Mouse (Mus musculus): ENCODE results near the gene T2. TPM values are rescaled to one million over a fixed set of nuclear protein-coding genes. Genes with fewer than 3 reads are reported as not detected.

T2 gene
- total and polyA plus RNA-seq, 3 experiments: 0.36 to 1.1 (median 0.47) TPM

DNA sequence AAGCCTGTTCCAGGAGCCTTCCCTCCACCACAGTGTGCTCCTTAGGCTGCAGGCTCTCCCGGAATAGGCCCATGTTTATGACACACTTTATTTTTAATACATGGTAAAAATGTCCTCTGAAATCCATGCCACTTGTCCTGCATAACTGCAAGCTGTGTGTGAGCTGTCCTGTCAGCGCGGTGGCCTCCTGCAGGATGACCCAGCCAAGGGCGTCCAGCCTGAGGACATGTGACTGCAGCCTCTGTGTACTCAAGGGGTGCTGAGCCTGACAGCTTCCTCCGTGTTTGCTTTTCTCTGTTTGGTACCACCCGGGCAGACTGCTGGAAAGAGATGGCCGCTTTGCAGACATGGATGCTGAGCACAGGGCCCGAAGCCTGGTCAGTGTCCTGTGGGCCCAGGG is 61.1 kb downstream of the T2 start:
- DNase-seq: peak; percentile 31 to 51
- Histone ChIP-seq H3K4me1 (ENCODE audit: control insufficient read depth, insufficient read depth, low read length) (no peaks in the 10 kb centered on the region), H3K79me2 (replicated peaks; ENCODE audit: control insufficient read depth, insufficient read depth, low read length) (no peaks in the 10 kb centered on the region), H3K9ac (ENCODE audit: low read depth, low read length) (no peak overlapping the region), H3K4me3 (no peak overlapping the region), H3K36me3 (ENCODE audit: control insufficient read depth, insufficient read depth, low read length) (no peaks in the 10 kb centered on the region), H3K27ac (peak overlapping the region; percentile 33; the same call in 1 of the 2 replicates), H3K27me3 (ENCODE audit: control insufficient read depth, insufficient read depth, low read length) (no peaks in the 10 kb centered on the region)
- 48% methylated on average over 8 of the region's 8 CpGs for WGBS
- intact Hi-C loops (cut with DNase I): no loop called here
- TF ChIP-seq CTCF (IDR thresholded peaks at IDR 0.05) (no peak), EP300 (IDR thresholded peaks at IDR 0.05; ENCODE audit: insufficient read depth, low read depth, low read length) (peak; percentile 89)

DNA sequence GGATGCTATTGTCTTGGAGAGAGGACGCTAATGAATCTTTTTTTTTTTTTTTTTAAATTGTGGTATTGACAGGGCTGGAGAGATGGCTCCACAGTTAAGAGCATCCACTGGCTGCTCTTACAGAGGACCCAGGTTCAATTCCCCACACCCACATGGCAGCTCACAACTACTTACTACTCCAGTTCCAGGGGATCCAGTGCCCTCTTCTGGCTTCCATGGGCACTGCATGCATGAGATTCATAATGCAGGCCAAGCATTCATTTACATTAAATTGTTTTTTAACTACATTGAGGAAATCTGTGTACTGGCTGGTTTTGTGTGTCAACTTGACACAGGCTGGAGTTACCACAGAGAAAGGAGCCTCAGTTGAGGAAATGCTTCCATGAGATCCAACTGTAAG is 64.9 kb downstream of the T2 start:
- no peaks in the 10 kb centered on the region for H3K36me3 ChIP-seq (ENCODE audit: control insufficient read depth, insufficient read depth, low read length)
- H3K27me3 ChIP-seq (ENCODE audit: control insufficient read depth, insufficient read depth, low read length): no peaks in the 10 kb centered on the region
- 86% methylated on average over 1 of the region's 1 CpGs for WGBS
- intact Hi-C loops (cut with DNase I): no loop called here
- no peaks in the 10 kb centered on the region for H3K4me1 ChIP-seq (ENCODE audit: control insufficient read depth, insufficient read depth, low read length)
- no peak overlapping the region for H3K4me3 ChIP-seq
- TF ChIP-seq CTCF (IDR thresholded peaks at IDR 0.05): peak; percentile 52
- TF ChIP-seq POLR2A (IDR thresholded peaks at IDR 0.05; ENCODE audit: insufficient read depth, low read depth, low read length): no peak
- no peaks in the 10 kb centered on the region for H3K79me2 ChIP-seq (replicated peaks; ENCODE audit: control insufficient read depth, insufficient read depth, low read length)
- DNase-seq: no peak
- H3K27ac ChIP-seq: no peak overlapping the region
- no peak overlapping the region for H3K9ac ChIP-seq (ENCODE audit: low read depth, low read length)

DNA sequence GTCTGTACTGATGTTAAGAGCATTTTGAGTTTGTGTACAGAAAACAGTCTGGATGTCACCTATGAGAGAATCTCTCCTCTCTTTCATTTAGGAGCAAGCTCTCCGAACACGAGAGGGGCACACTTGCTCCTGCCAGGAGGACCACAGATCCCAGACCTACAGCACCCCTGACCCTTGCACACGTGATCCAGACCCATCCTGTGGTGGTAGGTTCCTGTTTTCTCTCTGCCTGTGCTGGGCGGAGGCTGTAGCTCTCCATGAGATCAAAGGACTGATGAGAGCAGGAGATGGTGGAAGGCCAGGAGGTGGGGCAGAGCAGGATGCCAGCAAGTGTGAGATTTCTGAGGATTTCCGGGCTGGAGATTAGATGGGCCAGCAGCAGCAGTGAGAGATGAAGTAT is 65.7 kb downstream of the T2 start:
- Histone ChIP-seq H3K79me2 (replicated peaks; ENCODE audit: control insufficient read depth, insufficient read depth, low read length) (no peaks in the 10 kb centered on the region), H3K27me3 (ENCODE audit: control insufficient read depth, insufficient read depth, low read length) (no peaks in the 10 kb centered on the region), H3K36me3 (ENCODE audit: control insufficient read depth, insufficient read depth, low read length) (no peaks in the 10 kb centered on the region), H3K9ac (ENCODE audit: low read depth, low read length) (no peak overlapping the region), H3K4me1 (ENCODE audit: control insufficient read depth, insufficient read depth, low read length) (no peaks in the 10 kb centered on the region), H3K27ac (no peak overlapping the region), H3K4me3 (no peak overlapping the region)
- 37% methylated on average over 5 of the region's 5 CpGs for WGBS
- DNase-seq: no peak
- intact Hi-C loops (cut with DNase I): no loop called here
- TF ChIP-seq CTCF (IDR thresholded peaks at IDR 0.05) (no peak), POLR2A (IDR thresholded peaks at IDR 0.05; ENCODE audit: insufficient read depth, low read depth, low read length) (no peak), EP300 (IDR thresholded peaks at IDR 0.05; ENCODE audit: insufficient read depth, low read depth, low read length) (no peak)

DNA sequence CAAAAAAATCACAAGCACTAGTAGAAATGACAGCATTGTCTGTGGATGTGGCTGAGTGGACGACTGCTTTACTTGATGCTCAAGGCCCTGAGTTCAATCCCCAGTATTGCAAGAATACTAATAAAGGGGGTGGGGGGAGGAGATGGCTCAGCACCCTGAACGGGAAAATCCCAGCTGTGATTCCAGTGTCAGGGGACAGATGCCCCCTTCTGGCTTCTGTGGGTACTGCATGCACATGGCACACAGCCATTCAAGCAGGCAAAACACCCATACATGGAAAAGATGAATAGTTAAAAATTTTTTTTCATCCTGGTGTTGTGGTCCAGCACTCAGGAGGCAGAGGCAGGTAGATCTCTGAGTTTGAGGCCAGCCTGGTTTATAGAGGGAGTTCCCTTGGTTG is 67.5 kb downstream of the T2 start:
- peak in 1 of 2 experiments; percentile 26 for DNase-seq
- intact Hi-C loops (cut with DNase I): no loop called here

DNA sequence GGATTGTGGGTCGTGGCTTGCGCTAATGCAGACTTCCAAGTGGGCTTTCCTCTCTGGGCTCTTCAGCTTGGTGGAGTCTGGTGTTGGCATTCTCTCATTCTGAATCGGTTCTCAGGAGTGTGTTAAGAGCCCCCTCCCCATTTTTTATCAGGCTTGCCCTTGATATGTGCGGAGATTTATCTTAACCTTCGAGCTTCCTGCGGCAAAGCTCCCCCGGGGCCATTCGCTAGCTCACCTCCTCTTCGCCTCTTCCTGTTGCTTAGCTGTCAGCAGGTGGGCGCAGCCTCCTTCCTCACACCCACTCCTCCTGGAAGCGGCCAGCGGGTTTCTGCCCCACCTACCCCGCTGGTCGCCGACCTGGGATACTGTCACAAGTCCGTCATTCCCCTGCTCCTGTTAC is 73.6 kb downstream of the T2 start:
- no peak overlapping the region for H3K27ac ChIP-seq
- H3K4me1 ChIP-seq (ENCODE audit: control insufficient read depth, insufficient read depth, low read length): no peaks in the 10 kb centered on the region
- no peak overlapping the region for H3K4me3 ChIP-seq
- H3K9ac ChIP-seq (ENCODE audit: low read depth, low read length): no peak overlapping the region
- DNase-seq: no peak
- intact Hi-C loops (cut with DNase I): no loop called here
- WGBS: 6% methylated on average over 16 of the region's 16 CpGs
- H3K36me3 ChIP-seq (ENCODE audit: control insufficient read depth, insufficient read depth, low read length): no peaks in the 10 kb centered on the region
- H3K27me3 ChIP-seq (ENCODE audit: control insufficient read depth, insufficient read depth, low read length): peaks cover 12% of the 10 kb centered on the region
- no peaks in the 10 kb centered on the region for H3K79me2 ChIP-seq (replicated peaks; ENCODE audit: control insufficient read depth, insufficient read depth, low read length)
- no peak for TF ChIP-seq CTCF (IDR thresholded peaks at IDR 0.05)

More for the DNA sequence above, 67.5 kb downstream of the T2 start:
- H3K27ac ChIP-seq: no peak overlapping the region
- TF ChIP-seq POLR2A (IDR thresholded peaks at IDR 0.05; ENCODE audit: insufficient read depth, low read depth, low read length) (no peak), CTCF (IDR thresholded peaks at IDR 0.05) (peak; percentile 69), EP300 (IDR thresholded peaks at IDR 0.05; ENCODE audit: insufficient read depth, low read depth, low read length) (no peak)
- no peaks in the 10 kb centered on the region for H3K79me2 ChIP-seq (replicated peaks; ENCODE audit: control insufficient read depth, insufficient read depth, low read length)
- no peaks in the 10 kb centered on the region for H3K27me3 ChIP-seq (ENCODE audit: control insufficient read depth, insufficient read depth, low read length)
- no peaks in the 10 kb centered on the region for H3K4me1 ChIP-seq (ENCODE audit: control insufficient read depth, insufficient read depth, low read length)
- H3K9ac ChIP-seq (ENCODE audit: low read depth, low read length): no peak overlapping the region
- WGBS: 59% methylated on average over 2 of the region's 2 CpGs
- H3K4me3 ChIP-seq: no peak overlapping the region
- H3K36me3 ChIP-seq (ENCODE audit: control insufficient read depth, insufficient read depth, low read length): no peaks in the 10 kb centered on the region

DNA sequence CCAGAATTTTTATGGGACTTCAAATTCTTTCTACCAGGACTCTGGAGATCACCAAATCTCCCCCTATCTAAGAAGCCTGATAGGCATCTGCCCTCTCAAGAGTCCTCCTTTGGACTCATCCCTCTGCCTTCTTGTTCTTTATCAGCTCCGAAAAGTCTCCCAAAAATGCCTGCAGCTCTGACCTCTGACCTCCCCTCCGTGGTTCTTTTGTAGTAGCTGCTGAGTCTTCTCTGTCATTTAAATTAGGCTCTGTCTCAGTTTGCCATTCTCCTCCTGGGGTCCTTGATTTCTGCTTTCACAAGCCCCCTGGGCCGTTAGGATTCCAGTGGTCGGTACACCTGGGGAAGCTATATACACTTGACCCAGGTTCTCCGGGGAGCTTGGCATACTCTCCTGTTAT is 74.1 kb downstream of the T2 start:
- H3K27me3 ChIP-seq (ENCODE audit: control insufficient read depth, insufficient read depth, low read length): peaks cover 14% of the 10 kb centered on the region
- H3K79me2 ChIP-seq (replicated peaks; ENCODE audit: control insufficient read depth, insufficient read depth, low read length): no peaks in the 10 kb centered on the region
- no peaks in the 10 kb centered on the region for H3K36me3 ChIP-seq (ENCODE audit: control insufficient read depth, insufficient read depth, low read length)
- H3K9ac ChIP-seq (ENCODE audit: low read depth, low read length): no peak overlapping the region
- 9% methylated on average over 5 of the region's 5 CpGs for WGBS
- no peak for TF ChIP-seq POLR2A (IDR thresholded peaks at IDR 0.05; ENCODE audit: insufficient read depth, low read depth, low read length)
- no peak for TF ChIP-seq CTCF (IDR thresholded peaks at IDR 0.05)
- no peak for TF ChIP-seq EP300 (IDR thresholded peaks at IDR 0.05; ENCODE audit: insufficient read depth, low read depth, low read length)
- no peak overlapping the region for H3K27ac ChIP-seq
- DNase-seq: no peak
- H3K4me1 ChIP-seq (ENCODE audit: control insufficient read depth, insufficient read depth, low read length): no peaks in the 10 kb centered on the region
- H3K4me3 ChIP-seq: no peak overlapping the region
- intact Hi-C loops (cut with DNase I): no loop called here
